Mouse (Mus musculus) T-cell, adult 2 months (primary cell): Measurements from ENCODE around the gene Pgrmc2.
A peak's percentile ranks its signal among the peaks of the same experiment; 100 is the strongest.

Source experiments
- DNase-seq: peaks from one replicate; pipeline ENCODE4 v3.0.0; 2022; ENCODE audit warnings: low spot score

The Pgrmc2 gene

DNA sequence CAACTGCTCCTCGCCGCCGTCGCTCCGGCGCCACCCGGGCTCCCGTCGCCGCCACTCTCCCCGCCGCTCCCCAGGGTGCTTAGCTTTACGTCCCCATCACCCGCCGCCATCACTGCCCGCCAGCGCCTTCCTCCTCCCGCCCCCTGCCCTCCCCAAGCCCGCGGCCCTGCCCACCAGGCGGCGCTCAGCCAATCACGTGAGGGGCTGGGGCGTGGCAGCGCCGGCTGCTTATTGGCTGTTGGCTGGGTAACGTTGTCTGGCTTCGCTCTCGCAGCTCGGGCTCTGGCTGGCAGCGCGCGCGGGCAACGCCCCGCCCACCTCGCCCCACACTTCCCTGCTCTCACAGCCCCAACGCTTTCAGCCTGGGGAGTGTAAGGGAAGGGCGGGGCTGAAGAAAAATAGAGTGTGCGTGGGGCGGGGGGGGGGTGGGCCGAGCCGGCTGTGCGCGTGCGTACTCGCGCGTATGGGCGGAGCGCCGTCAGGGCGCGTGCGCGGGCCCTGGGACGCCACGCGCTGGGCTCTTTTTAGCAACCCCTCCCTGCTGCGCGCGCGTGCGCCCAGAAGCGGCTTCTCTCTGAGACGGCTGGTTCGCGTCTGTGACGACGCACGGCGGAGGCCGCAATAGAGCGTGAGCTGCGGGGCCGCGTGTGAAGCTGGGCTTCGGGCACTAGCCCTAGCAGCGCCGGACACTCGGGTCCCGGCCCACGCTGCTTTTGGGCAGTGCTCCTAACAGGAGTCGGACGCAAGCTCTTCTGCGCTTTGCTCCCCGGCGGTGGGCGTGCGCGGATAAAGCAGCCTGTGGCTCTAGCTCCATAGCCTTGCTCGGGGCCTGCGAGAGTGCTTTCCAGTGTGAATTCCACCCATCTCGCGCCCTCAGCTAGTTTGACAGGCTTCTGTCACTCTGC is at the start of gene Pgrmc2:
Gene Pgrmc2 (minus strand): TSS at position 162 of the 905 bp plus-strand sequence.
- DNase-seq: peak; percentile 99

DNA sequence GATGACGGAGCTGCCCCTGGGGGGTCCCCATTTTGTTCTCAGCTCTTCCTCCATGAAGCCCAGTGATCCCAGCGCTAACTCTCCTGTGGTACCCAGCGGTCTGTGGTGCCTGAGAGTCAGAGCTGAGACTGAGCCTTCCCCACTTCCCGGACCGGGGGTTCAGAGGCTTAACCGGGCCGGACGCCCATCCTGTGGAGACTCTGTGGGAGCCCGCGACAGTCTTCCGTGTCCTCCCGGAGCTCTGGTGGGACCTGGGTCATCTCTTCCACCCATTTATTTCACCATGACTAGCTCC is 41.1 kb upstream of the Pgrmc2 start:
- no peak for DNase-seq

DNA sequence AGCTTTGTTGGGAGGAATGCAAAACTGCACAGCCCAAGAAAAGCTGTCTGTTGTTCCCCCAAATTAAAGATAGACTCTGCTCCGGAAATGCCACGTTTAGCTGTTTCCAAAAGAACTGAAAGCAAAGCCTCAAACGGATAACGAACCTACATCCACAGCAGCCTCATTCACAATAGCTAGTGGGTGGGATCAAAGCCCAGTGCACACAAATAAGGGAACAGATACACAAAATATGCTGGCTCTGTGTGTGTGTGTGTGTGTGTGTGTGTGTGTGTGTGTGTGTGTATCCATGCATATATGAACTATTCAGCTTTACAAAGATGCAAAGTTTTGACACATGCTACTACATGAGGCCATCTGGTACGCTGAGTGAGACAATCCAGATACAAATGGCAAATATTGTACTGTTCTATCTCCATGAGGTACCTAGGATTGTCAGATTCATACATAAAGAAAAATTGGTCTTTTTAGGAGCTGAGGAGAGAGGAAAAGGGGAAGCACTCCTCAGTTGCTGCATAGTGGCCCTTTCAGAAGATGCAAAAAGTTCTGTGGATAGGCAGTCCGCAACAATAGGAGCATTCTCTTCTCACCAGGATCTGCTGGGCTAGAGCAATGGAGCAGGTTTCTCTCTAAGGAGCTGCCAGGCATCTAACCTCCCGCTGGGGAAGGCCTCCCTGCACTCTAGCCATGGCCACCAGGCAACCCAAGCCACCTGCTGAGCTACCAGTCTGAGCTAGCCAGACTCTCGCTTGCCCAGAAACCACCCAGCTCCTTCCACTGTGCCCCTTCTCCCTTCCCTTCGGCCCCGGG is 40.5 kb upstream of the Pgrmc2 start:
- no peak for DNase-seq

DNA sequence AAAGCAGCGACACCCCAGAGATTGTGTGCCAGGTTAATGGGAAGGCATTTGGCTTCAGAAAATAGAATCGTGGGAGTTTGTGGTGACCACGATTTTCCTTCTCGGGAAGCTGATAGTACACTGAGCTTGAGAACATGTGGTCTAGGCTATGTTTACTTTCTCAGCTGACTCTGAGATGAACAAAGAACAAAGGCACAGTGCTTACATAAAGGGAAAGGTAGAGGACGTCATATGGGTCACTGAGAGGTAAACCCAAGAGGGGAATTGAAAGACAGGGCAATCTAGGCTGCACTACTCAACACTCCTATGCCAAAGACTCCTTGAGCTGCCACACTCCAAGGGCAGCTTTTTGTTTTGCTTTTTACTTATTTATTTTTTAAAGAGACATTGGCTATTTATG is 35.3 kb upstream of the Pgrmc2 start:
- DNase-seq: peak; percentile 29

DNA sequence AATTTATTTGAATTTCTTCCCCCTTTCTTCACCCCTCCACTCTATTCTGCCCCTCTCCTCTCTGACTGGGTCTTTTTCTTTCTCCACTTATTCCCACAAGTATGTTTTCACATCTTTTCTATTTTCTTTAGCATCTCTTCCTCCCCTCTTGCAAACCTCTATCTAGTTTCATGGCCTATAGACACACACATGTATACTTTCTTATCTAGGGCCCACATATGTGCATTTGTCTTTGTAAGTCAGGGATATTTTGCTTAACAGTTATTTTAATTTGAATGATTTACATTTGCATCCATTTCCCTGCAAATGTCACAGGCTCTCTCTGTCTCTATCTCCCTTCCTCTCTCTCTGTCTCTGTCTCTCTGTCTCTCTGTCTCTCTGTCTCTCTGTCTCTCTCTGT is 34.6 kb upstream of the Pgrmc2 start:
- DNase-seq: no peak

DNA sequence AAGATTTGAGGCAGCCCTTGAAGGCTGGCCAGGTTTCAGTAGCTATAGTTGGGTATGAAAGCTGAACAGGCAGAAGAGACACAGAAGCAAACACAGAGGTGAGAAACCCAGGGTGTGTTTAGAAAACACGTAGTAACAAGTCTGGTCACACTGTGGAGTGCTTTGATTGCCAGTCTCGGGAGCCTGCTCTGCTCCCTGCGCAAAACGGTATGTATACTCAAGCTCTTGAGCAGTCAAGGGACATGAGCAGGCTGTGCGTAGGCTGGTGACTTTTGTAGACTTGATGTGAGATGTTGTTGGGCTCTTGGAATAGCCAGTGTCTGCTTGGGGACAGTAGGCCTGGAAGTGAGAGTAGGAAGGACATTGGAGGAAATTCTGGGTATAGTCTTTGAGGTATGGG is 30.3 kb upstream of the Pgrmc2 start:
- no peak for DNase-seq

DNA sequence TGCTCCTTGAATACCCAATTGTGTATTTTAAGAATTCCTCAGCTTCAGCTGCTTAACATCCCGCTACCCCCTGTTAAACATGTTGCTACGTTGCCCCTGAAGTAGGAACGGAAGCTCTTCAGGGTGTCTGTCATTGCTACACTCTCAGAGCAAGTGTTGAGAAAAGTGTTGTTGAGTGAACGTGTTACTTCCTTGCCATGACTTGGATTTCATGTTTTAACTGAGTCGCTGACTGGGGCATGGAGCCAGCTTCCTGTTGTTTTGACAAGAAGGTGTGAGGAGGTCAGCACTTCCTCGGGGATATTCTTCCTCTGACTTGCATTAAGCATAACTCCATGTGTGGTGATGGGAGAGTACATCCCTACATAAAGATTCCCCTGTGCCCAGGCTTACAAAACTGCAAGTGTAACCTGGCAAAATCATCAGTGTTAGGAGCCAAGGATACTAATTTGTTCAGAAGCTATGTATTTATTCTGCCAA is 25.5 kb upstream of the Pgrmc2 start:
- peak; percentile 33 for DNase-seq

DNA sequence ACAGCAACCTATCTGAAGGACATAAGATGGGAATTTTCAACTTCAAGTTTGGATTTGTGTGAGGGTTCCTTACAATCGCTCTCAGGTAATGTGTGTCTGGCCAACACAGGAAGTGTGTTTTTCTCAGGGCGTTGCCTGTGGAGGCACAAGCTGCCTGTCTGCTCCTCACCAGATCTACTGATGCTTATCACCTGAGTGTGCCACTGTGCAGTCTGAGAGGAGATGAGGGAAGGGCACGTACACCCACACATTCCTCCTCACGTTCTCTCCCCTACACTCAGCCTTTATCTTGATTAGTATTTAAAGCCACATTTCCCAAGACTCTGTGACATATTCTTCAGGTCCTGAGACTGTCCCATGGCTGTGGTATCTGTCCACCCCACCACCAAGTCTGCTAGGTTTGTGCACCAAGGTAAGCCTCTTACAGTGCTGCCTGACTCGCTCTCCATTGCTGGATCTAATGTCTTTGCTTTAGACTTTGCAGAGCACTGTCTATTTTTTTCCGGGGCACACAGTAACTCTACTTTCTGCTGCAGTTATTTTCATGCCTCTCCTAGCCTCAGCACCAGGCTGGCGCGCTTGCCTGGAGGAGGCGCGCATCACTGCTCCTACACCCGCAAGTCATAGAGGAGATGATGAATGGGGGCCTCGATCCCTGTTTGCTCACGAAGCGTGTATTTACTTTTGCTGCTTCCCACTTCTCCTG is 24.9 kb upstream of the Pgrmc2 start:
- DNase-seq: peak; percentile 24

DNA sequence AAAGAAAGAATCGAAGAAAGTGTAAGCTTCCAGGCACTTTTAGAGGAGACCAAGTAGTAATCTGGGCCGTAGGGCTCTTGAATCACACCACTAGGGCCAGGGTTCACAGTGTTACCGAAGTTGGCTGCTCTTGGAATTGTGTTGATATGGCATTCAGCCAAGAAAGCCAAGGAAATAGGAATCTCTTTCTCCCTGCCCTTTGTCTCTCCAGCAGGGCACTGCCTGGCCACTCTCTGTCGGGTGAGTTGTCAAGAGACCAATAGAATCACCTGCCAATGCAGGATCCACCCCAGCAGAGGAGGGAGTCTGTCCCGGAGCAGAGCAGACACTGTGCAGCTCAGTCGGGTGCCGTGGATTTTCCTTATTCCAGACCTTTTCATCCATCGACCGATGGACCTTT is 19.1 kb upstream of the Pgrmc2 start:
- no peak for DNase-seq

DNA sequence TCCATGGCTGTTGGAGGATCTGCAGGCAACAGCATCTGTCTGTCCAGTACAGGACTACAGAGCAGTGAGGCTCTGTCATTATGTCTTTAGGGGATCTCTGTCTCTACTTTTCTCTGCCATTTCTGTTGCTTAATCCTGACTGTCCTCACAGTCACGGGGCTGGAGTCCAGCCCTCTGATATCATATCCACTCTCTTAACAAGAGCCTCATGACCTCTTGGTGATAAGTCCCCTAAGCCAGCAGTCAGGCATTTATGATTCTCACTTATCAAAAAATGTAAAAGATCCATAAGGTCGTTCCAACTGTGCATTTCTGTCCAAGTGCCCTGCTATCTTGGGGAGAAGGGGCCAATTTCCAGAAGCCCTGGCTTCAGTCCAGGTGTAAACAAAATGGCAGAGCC is 17.3 kb upstream of the Pgrmc2 start:
- no peak for DNase-seq

DNA sequence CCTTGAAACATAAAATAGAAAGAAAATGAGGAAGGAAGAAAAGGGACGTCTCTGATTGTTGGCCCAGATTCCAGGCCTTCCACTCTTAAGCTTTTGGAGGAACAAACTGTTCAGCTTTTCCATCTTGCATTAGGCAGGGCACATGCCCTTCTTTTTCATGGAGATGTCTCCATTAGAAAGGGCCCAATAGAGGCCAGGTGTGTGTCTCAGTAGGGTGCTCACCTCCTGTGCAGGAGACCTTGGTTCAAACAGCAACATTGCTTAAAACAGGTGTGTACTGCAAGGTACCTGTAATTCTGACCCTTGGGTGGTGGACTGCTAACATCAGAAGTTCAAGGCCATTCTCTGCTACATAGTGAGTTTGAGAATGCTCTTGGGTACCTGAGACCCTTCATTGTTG is 16.8 kb upstream of the Pgrmc2 start:
- no peak for DNase-seq

DNA sequence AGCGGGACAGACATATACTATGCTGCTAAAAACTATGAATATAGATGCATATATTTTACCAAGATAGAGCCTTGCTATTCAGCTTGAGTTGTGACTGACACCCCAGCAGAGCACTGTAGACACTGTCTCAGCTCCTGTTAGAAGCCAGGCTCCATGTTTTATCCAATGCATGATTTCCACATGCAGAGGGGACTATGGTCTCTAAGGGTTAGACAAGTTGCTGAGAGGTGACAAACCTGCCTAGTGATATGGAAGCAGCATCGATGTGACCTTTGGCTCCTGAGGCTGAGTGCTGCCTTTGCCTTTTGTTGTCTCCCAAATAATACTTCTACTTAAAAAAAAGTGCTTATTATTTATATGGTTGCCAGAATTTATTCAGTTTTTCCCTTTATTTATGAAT is 10.4 kb upstream of the Pgrmc2 start:
- DNase-seq: no peak

DNA sequence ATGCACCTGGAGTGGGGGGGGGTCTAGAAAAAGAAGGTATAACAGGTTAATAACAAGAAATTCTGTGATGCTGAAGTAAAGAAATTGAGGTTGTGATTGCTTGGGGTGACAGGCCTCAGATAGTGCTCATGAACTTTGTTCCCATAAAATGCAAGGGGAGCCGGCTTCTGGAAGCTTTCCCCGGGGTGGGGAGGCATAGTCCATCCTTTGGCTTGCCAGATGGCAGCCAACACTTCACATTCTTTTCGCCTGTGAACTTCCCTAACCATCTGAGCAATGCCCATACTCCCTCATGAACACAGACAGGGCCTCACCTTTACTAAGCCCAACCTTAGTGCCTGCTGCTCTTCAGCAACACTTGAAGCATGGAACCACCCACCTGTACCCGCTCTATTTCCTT is 9.5 kb upstream of the Pgrmc2 start:
- DNase-seq: no peak

DNA sequence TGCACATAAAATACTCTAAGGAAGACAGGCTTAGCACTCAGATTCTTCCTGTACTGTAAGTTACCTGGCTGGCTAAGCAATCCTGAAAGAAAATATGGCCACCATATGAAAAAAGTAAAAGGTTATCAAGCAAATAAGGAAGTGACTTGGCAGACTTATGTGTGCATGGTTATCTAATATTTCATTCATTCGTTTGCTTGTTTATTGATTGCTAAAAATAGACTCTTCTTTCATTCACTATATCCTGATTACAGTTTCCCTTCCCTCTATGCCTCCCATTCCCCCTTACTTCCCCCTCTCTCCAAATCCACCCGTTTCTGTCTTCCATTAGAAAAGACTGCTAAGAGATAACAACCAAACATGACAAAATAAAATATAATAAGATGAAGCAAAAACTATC is 8.0 kb upstream of the Pgrmc2 start:
- no peak for DNase-seq

DNA sequence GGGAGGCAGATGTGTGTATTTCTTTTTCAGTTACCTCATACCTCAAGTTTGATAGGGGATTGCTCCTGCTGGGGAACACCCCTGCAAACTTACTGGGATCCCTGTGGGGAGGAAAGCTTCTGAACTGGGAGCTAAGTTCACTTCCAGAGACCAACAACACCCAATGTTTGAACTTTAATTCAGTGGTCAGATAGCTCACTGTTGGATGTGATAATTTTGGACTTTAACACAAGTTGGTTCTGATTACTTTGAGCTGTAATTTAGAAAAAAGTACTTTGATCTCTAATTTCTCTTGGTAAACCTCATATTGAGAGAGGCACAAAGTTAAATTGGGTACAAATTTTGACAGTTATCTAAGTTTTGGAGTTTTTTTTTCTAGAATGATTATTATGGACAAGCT is 4.2 kb upstream of the Pgrmc2 start:
- no peak for DNase-seq

DNA sequence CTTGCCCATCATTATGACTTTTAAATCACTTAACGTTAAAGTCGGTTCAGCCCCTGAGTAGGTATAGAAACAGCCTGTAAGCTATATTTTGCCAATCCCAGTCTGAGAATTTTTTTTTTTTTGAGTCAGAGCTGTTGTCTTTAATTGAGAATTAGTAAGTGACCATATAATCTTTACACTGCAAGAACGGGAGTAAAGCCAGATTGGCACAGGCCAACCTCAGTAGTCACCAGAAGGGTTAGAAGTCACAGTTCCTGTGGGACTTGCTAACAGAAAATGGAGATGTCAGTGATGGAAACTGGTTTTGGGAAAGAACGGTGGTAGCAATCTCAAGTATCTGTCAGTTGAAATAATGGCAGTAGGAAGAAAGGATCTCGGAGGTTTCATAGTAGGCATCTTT is 1.6 kb upstream of the Pgrmc2 start:
- no peak for DNase-seq

DNA sequence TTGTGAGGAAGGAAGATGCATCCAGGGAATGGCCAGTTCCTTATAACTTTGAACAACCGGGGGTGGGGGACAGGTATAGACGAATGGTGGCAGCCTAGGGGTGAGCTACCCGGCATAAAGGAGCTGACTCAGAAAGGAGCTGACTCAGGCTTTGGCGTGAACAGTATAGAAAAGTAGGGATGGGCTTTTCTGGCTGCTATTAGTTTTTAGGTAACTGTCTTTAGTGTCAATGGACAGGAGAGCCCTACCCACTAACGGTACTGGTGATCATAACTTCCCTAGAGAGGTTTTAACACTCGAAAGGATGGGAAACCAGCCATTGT is 905 bp upstream of the Pgrmc2 start:
- no peak for DNase-seq

DNA sequence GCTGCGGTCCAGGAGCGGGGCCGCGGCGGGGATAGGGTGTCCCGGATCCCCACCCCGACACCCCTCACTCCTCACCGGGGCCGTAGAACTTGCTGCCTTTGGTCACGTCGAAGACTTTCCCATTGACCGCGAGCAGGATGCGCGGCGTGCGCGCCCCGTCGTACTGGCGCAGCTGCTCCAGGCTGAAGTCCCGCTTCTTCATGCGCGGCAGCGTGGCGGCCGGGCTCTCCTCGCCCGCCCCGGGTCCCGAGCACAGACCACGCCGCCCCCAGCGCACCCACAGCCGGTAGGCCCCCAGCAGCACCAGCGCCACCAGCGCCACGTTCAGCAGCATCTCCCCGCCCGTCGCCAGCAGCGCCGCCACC is 344 bp downstream of the Pgrmc2 start:
- no peak for DNase-seq

DNA sequence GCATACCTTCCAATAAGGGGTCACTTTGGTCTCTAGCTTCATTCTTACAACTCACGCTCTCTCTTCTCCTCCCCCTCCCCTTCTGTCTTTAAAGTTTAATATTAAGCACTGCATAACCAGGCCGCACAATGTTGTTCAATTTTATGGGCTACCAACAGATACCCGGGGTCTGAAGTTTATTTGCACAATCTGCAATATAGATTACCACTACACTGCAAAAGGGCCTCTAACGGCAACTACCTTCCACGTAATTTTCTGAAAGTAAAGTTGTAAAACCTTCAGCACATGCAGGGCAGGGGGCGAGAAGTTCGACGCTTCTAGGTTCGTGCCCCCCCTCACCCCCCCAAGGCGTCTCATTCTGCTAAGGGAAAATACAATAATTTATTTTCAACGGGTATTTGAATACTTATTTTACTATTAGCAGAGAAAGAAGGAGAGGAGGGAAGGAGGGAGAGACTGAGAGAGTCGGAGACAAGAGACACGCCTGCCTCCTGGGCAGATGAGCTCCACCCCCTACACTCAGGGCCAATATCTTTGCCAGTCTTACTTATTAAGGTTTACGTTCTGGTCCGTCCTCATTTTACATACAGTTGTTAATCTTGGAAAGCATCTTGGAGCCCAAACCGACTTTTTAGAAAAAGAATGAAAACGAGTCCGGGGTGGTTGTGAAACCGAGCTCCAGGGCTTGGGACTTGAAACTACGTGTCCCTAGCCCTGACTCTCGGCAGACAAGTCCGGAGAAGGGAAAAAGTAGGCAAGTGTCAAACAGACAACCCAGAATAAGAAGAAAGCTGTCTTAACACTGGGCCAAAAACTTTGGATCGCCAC is 1.2 kb downstream of the Pgrmc2 start:
- no peak for DNase-seq

DNA sequence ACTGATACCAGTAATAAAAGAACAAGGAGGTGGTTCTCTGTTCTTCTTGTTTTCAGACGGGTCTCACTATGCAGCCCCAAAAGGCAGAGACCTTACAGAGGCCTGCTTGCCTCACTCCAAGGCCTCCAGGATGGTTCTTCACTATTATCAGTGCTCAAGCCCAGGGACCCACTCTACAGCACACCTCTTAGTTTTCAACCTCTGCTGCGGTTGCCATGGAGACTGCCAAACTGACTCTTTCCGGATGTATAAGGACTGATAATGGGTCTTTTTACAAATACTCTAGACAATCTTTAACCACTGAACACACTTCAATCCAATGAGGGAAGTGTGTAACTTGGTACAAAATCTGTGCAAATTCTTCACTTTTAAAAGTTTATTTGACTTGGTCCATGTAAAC is 2.1 kb downstream of the Pgrmc2 start:
- peak; percentile 22 for DNase-seq

DNA sequence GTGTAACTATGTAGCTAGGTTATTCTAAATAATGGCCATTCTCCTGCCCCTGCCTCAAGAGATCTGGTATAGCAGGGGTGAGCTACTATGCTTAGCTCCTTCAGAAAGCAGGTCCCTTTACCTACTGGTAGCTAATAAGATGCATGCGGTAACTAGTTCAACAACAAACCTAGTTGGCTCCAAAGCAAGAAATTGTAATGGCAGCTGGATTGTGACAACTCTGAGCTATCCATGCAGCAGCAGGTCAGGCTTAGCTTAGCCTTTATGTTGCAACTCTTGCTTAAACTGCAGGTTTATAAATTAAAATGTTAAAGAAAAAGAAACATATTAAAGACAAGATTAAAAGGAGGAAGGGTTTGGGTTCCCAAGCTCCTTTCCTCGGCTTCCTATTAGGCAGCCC is 4.2 kb downstream of the Pgrmc2 start:
- DNase-seq: no peak

DNA sequence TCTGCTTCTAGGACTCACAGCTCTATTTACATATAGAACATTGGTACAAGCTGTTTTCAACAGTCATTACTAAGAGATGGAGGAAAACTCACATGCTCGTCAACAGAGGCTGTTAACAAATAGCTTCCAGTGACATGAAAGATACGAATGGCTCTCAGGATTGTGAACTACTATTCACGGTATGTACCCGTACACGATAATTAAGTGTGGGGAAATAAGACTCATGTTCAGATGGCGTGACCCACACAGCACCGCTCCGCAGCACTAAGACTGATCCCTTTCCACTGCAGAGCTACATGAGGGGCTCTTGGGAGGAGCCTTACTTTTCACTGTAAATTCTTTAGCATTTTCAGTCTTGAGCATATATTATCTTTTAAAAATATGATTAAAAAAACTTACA is 7.5 kb downstream of the Pgrmc2 start:
- no peak for DNase-seq
